Mouse (Mus musculus) CD8-positive naive resting alpha-beta T cell, adult 2 months (primary cell): ENCODE measurements around the gene Brms1.
"Not testable (repeated sequence)": the region's sequence is repeated elsewhere in the genome, so short reads cannot be mapped to it uniquely, and the experiment has no call there.

ENCODE experiments used
- DNase-seq, 2 experiments: peaks; one replicate each; pipeline ENCODE4 v3.0.0; 2022; ENCODE audit warnings: low read depth in 2 of 2, low spot score in 2 of 2

The Brms1 gene

DNA sequence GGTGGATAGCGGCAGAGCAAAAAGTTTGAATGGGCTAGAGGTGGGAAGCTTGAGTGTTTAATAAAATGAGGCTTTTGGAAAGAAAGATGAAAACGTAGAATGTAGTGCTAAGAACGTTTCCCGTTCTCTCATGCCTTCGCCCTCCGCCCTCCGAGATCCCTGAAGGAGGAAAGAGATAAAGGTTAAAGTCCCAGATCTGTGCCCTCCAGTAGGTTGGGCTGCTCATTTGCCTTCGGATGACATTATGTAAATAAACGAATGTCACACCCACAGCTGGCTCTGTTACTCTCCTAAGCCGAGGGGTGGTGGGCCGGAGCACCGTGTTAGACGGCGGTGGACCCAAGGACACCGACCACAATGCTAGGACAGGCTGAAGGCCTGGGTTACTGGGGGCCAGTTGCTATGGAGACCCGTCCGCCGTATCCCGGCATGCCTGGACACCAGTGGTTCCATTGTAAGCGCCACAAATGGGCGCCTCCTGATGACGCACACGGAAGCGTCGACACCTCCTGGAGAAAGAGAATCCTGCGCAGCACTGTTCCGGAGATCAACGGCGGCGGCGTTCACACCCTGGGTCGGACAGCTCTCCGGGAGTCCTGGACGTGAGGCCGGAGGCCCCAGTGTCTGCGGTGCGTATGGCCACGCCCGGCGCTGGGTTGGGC lies at the start of gene Brms1:
TSS of gene Brms1 (plus strand) at position 493 of the 662 bp plus-strand sequence.
- peak; percentile 67 to 83 for DNase-seq

DNA sequence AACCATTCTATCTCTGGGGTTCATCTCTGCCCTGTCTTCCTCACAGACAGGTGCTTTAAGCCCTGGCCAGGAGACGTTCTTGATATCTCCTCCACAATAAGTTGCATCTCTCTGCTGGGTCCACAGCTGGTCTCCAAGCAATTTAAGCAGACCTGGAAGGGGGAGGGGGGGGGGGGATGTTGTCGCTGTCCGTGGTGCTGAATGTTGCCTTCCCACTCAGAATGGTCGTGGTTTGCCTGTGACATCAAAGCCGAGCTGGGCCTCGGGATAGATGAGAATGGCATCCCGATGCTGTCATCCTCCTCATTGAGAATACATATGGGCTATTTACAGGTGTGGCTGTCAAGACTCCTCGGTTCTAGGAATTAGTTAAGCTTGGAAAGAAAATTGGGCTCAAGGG lies 48.8 kb upstream of the Brms1 start:
- DNase-seq, result no peak

DNA sequence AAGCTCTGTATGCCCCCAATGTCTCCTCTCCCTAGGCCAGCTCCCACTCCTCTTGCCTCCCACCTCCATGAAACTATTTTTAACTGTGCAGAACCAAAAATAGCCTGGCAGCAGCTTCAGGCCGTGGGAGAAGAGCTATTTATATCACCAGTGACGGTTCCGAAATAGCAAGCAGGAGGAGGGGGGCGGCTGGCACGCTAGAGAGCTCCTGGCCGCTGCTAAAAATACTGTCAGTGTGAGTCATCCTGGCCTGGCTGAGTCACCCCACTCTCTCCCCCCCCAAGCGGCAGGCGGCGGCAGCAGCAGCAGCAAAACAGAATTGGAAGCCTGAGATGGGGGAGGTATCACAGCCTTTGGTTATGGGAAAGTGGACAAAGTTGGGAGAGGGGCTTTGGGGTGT lies 48.2 kb upstream of the Brms1 start:
- no peak for DNase-seq

DNA sequence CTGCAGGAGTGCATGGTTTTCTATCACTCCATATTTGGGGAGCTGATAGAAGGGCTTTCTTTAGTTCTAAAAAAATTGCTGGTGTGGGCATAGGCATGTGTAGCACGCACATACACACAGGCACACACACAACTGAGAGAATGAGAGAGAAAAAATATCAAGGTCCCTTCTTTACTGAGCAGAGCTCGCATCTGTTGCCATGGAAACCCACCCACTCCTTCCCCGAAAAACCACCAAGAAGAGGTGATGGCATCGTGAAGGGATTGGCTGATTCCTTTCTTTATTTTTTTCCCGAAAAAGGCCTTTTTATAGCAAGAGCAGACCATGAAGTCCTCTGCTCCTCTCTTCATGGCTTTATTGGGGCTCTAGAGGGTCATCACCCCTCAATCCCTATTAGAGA lies 47.1 kb upstream of the Brms1 start:
- DNase-seq, result no peak

DNA sequence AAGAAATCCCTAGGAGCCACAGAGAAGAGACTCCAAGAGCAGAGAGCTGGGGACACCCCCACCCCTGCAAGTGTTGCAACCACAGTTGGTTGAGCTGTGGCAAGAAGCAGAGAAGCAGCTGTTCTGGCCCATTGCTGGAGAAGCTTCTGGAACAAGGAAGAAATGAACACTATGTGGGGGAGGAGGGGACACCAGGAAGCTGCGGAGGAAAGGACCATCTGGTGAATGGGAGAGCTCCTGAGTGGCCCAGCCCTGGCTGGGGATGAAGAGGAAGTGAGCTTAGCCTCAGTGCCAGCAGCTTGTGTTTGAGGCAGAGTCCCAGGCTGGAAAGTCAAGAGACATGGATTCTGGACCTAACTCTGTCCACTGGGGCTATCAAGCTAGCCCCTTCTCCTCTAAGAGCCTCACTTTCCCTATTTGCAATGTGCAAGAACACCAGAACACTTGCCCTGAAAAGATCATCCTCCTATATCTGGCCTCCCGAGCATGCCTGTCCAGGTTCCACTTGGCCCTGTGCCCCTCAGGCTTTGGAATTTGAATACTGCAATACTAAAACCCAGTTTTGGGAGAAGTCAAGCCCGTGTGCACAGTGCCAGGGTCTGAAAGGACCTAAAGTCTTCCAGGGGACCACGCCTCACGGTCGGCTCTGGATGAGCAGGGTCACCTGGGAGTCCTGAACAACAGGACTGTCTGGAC lies 41.6 kb upstream of the Brms1 start:
- no peak for DNase-seq

DNA sequence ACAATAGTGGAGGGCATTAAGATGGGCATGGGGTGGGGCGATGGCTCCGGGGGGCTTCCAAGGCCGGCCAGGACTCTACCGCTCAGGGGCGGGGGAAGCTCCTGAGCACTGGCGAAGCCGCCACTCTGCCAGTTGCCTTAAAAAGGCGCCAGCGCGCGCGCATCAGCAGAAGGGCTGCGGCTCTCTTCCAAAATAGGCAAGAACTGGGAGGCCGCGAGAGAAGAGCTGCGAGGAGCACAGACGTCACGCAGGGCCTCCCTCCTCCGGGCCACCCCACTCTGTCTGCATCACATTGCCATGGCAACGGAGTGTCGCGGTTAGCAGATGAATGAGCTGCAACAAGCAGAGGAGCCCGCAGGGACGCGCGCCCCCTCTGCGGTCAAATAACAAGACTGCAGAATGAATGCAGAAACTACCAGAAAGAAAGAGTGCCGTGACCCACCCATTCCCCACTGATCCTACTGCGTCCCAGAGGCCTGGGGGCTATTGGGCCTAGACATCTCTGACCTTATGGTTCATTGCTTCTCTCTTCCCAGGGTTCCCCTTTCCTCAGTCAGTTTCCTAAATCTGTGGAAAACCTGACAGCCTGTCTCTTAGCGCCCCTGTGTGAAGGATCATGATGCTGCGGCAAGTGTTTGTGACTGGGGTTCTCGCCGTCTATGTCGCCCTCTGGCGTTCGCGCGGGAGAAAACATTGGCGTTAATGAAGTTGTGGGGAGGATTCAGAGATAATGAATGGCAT lies 39.3 kb upstream of the Brms1 start:
- peak; percentile 83 to 88 for DNase-seq

DNA sequence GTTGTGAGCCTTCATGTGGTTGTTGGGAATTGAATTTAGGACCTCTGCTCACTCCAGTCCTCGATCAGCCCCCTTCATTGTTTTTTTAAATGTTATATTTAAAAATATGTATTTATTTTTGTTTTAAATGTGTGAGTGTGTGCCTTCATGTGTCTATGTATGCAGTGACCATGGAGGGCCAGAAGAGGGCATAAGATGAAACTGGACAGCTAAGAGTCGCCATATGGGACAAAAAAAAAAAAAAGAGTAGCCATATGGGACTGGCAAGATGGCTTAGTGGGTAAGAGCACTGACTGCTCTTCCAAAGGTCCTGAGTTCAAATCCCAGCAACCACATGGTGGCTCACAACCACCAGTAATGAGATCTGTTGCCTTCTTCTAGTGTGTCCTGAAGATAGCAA lies 37.5 kb upstream of the Brms1 start:
- not testable (repeated sequence) for DNase-seq

DNA sequence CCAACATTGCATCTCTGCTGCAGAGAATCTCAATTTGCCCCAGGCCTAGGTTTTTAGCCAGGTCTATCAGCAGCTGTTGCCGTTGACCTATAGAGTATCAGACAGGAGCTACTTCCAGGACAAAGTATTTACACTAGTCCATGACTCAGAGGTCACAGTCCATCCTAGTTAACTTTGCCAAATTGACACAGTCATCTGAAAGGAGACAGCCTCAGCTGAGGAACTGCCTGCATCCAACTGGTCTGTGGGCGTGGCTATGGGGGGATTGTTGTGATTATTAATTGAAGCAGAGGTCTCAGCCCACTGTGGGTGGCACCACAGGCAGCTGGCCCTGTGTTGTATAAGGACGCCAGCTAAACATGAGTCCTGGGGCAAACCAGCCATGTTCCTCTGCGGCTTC lies 36.2 kb upstream of the Brms1 start:
- no peak for DNase-seq

DNA sequence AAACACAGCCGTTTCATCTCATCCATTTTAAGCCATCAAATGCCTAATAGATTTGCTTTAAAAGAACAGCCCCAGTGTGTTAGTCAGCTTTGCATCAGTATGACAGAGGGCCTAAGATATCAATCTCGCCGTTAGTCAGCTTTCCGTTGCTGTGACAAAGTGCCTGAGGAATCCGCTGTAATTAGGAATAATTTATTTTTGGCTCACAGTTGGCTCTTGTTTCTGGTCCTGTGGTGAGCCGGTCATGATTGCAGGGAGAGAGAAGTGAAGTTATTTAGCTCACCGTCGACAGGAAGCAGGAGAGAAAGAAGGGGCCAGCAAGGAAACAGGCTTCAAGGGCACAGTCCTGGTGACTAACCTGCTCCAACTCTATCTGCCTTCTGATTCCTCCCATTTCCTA lies 28.0 kb upstream of the Brms1 start:
- no peak for DNase-seq

DNA sequence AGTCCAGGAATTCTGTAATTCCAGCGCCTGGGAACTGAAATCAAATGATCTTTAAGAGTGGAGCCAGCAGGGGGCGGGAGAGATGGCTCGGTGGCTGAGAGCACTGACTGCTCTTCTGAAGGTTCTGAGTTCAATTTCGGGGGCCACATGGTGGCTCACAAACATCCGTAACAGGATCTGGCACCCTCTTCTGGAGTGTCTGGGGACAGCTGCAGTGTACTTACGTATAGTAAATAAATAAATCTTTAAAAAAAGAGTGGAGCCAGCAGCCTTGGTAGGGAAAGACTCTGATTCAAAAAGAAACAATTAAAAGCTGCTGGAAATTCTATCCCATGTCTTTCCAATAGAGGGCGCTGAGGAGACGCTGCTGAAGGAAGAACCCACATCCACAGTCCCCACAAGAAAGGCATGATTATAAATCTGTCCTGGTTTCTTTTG lies 26.2 kb upstream of the Brms1 start:
- DNase-seq, result peak in 1 of 2 experiments; percentile 46

DNA sequence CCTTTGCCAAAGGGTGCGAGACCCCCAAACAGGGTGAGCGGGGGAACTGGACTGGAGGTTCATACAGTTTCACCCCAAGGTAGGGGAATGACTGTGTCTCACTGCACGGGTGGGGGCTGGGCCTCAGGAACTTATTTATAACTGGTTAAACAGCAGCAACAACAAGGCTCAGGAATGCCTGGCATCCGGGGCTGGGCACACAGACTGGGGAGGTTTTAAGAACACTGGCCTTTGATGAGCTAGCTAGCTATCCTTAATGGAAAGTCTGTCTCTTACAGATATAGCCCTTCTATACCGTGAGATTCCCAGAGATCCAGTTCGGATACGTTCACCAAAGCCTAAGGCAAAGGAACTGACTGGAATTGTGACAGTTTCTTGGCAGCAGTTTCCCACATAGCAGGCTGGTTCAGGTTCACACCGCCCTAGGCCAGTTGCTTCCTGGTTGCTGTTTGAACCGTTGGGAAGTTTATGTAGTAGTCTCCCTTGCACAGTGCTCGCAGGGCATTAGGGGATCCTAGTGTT lies 24.9 kb upstream of the Brms1 start:
- DNase-seq, result no peak

DNA sequence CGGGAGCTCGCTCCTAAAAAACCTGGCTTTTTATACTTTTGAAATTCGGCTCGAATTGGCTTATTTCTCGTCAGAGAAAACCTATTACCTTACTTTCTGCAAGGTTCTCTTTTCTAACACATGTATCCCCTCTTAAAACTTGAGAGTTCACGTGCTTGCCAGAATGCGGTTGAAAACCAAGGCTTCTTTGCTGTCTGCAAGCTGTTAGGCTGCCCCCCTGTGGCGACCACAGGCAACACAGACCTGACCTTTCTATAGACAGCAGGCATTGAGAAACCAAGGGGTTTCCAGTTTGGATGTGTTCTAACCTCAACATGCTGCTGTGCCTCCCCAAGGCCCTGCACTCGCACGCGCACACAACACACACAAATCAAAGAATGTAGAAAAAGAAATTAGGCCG lies 24.4 kb upstream of the Brms1 start:
- peak; percentile 67 to 82 for DNase-seq

DNA sequence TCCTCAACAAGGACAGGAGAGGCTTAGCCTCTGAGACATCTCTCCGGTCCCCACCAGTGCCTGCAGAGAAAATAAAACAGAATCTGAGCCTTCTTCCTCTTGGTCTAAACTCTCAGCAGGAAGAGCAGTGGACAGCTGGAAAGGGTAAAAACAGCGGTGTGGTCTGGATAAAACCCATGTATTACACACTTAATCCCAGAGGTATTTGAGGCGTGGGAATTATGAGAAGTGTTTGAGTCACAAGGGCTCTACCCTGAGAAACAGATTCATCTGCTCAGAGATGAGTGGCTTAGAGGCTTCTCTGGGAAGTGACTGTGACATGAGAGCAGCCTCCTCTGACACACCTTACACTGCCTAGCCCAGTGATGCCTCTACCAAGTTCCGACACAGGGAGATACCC lies 23.5 kb upstream of the Brms1 start:
- DNase-seq, result no peak

DNA sequence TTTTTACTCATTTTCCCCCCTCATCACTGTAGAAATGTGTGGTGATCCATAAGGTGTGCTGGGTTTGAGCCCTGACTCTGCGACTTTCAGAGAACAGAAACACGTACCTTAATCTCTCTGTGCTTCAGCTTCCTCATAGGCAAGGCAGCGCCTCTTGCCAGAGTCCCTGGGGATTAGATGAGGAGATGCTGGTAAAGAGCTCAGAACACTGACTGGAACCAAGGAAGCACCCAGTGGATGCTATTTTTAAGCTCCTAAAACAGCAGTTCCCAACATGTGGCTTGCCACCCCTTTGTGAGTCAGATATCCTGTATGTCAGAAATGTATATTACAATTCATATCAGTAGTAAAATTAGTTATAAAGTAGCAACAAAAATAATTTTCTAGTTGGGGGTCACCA lies 23.0 kb upstream of the Brms1 start:
- no peak for DNase-seq

DNA sequence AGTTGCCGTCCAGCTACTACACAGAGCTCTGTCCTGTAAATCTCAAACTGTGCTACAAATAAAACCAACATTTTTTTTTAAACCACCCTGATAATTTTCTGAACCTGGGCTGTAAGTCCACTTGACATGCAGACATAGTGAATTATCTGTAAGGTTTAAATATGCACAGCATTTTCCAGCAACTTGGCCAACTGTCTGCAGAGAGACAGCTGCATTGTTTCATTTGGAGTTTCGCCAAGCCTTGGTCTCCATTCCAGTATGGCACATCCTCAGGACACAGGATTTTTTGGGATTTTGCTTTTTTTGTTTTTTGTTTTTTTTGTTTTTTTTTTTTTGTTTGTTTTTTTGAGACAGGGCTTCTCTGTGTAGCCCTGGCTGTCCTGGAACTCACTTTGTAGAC lies 19.7 kb upstream of the Brms1 start:
- DNase-seq, result no peak

DNA sequence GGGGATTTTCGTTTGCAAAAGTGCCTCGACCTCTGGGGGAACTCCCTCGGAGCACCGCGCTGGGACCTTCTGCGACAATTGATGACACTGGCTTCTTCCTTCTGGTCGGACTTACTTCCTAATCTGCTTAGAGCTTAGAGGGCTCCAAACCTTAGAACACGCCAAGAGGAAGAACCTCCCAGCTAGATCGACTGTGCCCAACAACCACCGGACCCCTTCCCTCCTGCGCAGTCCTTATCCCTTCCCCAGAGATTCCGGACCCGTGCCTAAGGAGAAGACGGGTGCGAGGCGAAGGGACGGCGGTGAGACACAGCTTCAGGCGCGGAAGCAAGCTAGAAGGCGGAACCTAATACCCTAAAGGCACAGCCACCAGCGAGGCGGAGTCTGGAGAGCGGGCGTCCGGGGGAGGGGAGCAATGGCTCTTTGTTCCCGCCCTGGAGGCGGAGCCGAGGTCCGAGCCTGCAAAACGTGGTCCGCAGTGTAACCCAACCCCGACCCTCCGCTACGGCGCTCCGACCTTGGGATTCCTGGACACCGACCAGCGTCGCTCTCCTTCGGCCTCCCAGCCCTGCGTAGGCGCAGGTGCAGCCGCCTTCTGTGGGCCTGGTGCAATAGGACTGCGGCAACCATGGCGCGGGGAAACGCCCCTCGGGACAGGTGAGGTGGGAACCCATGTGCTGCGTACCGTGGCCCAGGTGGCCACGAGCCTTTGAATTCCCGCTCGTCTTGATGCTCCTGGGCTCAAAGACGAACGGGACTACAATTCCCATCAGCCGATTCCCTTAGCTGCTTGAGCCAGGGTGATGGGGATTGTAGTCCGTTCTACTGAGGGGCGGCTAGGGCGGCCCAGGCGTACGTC lies 17.3 kb upstream of the Brms1 start, which contains the start of gene Slc29a2:
TSS of gene Slc29a2 (plus strand) at position 240 of the 859 bp plus-strand sequence.
- peak; percentile 67 to 80 for DNase-seq

DNA sequence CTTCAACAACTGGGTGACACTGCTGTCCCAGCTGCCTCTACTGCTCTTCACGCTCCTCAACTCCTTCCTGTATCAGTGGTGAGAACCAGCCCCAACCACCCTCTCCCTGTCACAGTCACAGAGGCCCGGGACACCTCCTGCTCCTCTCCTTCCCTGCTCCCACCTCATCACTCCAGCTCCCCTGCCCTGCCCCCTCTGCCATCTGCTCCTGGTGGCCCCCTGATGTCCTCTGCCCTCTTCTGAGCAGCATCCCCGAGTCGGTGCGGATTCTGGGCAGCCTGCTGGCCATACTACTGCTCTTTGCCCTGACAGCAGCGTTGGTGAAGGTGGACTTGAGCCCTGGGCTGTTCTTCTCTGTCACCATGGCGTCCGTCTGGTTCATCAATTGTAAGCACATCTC lies 15.0 kb upstream of the Brms1 start:
- DNase-seq, result no peak

DNA sequence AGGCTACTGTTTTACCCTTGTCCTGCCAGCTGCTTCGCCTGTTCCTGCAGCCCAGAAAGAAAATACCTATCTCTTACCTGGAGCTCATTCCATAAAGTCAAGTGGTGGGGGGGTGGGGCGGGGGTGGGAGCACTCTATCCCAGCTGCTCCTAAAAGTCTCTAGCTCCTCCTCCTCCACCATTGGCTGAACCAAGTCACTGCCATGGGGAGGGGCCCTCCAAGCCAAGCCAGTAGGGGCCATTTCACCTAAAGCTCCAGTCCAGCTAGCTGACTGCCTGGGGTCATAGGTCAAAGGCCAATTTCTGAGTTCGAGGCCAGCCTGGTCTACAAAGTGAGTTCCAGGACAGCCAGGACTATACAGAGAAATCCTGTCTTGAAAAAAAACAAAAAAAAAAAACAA lies 8.5 kb upstream of the Brms1 start:
- no peak for DNase-seq

DNA sequence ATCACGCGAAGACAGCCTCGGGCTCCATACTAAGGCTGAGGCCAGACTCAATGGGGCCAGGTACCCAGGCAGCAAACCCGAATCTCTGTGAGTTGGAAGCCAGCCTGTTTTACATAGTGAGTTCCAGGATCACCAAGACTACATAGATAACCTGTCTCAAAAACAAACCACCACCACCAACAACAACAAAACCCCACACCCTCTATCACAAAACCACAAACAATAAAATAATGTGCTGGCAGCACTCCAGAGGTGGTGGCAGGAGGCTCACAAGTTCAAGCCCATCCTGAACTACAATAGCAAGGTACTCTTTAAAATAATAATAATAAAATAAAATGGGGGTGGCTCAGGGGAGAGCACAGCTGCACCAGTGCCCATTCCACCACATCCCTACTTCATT lies 4.6 kb upstream of the Brms1 start:
- no peak for DNase-seq

DNA sequence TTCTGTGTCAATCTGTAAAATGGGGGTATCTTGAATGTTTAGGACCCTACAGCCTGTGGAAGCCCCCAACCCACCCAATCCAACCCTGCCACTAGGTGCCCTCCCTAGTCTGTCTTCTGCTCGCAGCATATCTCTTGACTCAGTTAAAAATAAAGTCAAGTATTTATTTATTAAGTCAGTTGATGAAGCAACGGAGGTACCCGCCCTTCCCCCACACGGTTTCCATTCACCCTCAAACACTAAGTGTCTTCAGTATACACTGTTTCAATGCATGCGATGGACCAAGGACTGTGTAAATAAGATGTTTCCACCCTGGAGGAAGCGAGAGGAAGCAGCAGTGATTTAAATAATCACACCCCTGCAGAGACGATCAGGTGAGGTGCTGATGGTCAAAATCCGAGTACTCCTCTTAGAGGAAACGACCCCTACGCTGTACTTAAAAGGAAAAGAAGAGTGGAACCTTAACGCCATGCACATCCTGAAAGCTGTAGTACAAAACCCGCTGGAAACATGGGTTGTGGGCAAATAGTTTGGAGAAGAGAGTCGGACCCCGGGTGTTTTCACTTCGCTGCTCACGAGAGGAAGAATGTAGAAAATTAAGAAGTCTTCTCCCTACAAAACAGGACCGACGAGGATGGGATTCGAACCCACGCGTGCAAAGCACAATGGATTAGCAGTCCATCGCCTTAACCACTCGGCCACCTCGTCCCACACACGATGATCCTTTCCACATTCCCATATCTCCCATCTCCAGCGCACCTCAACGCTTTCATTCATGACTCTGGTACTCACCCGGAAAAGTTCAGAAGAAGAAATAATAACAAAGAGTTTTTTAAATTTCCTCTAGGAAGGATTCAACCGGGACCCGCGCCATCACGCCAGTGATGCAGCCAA lies 3.2 kb upstream of the Brms1 start:
- peak; percentile 27 to 32 for DNase-seq
